Mouse (Mus musculus) brain, embryonic 14.5 days (tissue): ENCODE data around the gene Mtmr11.

ENCODE experiments used
- CTCF ChIP-seq: fragments of 200-500 bp; IDR thresholded peaks from 2 replicates; pipeline ENCODE4 v1.5.1; 2012; ENCODE audit warnings: inconsistent platforms, mild to moderate bottlenecking, moderate library complexity, borderline replicate concordance; ENCODE audit not compliant: insufficient read depth, insufficient read length; ENCODE audit errors: extremely low read depth
- POLR2A ChIP-seq: fragments of 200-500 bp; IDR thresholded peaks from 2 replicates; pipeline ENCODE4 v1.6.1; 2012; ENCODE audit warnings: mild to moderate bottlenecking, inconsistent platforms, borderline replicate concordance; ENCODE audit not compliant: poor library complexity, insufficient read depth, insufficient read length, severe bottlenecking; ENCODE audit errors: extremely low read depth

- TF ChIP-seq POLR2A (no peak), CTCF (no peak)
Measured at GRCm38 (mm10) chr3:96196437-96197128, 34.8 kb downstream of the Mtmr11 start.
